In genomic region chr3:141491272-141491950, GRCm38 (mm10) we compare ENCODE assay signal across 8 mouse cellular contexts. TPM values are rescaled to one million over a fixed set of nuclear protein-coding genes. Genes with fewer than 3 reads are reported as not detected.
DNase-seq lines count a peak whose midpoint lies in the region; ATAC-seq and TF ChIP-seq lines count a peak whose summit lies in the region.

No protein-coding gene starts in this region.

- no peaks in the 10 kb centered on the region for H3K27me3 ChIP-seq in midbrain, embryonic 12.5 days
- H3K27me3 ChIP-seq in midbrain, embryonic 15.5 days (replicated peaks) = no peaks in the 10 kb centered on the region
- H3K27me3 ChIP-seq in hindbrain, postnatal 0 days (ENCODE audit: insufficient read depth, low read length) = no peaks in the 10 kb centered on the region
- H3K27me3 ChIP-seq in stomach, embryonic 16.5 days (ENCODE audit: control insufficient read depth, insufficient read depth, low read length) = no peaks in the 10 kb centered on the region

- no peak overlapping the region for H3K9ac ChIP-seq in midbrain, embryonic 12.5 days (replicated peaks)
- no peak overlapping the region for H3K9ac ChIP-seq in midbrain, embryonic 15.5 days
- H3K9ac ChIP-seq in hindbrain, postnatal 0 days (replicated peaks; ENCODE audit: low read length) = no peak overlapping the region
- no peak overlapping the region for H3K9ac ChIP-seq in stomach, embryonic 16.5 days (ENCODE audit: low read length)

- no peak for TF ChIP-seq CTCF in hindbrain, postnatal 0 days (IDR thresholded peaks at IDR 0.05; ENCODE audit: low read depth)

- H3K36me3 ChIP-seq in midbrain, embryonic 12.5 days = no peaks in the 10 kb centered on the region
- no peaks in the 10 kb centered on the region for H3K36me3 ChIP-seq in midbrain, embryonic 15.5 days (replicated peaks)
- H3K36me3 ChIP-seq in hindbrain, postnatal 0 days (ENCODE audit: insufficient read depth, low read length) = no peaks in the 10 kb centered on the region
- no peaks in the 10 kb centered on the region for H3K36me3 ChIP-seq in stomach, embryonic 16.5 days (ENCODE audit: control insufficient read depth, insufficient read depth, low read length)

- ATAC-seq in midbrain, embryonic 12.5 days (ENCODE audit: low FRiP score, low read depth) = no peak
- no peak for ATAC-seq in midbrain, embryonic 15.5 days (replicated peaks)
- ATAC-seq in hindbrain, postnatal 0 days = no peak
- ATAC-seq in stomach, embryonic 16.5 days (ENCODE audit: insufficient read depth, low FRiP score) = 0 out of 2 replicates have a peak, but pooled peaks have one; percentile 56

- DNase-seq in adrenal gland, adult 2 months = peak; percentile 26
- no peak for DNase-seq in adrenal gland, adult 8-10 months
- DNase-seq in hindbrain, postnatal 0 days (ENCODE audit: low spot score) = no peak
- DNase-seq in spleen, postnatal 14 days (ENCODE audit: low spot score in 2 of 2) = no peak
- DNase-seq in urinary bladder, adult 2 months (ENCODE audit: low spot score) = no peak

- H3K9me3 ChIP-seq in midbrain, embryonic 12.5 days = no peaks in the 10 kb centered on the region
- no peaks in the 10 kb centered on the region for H3K9me3 ChIP-seq in midbrain, embryonic 15.5 days
- no peaks in the 10 kb centered on the region for H3K9me3 ChIP-seq in hindbrain, postnatal 0 days (ENCODE audit: low read length)
- no peaks in the 10 kb centered on the region for H3K9me3 ChIP-seq in stomach, embryonic 16.5 days (replicated peaks; ENCODE audit: control insufficient read depth, low read length)

- 46% methylated on average over 5 of the region's 5 CpGs for WGBS in midbrain, embryonic 12.5 days
- 46% methylated on average over 5 of the region's 5 CpGs for WGBS in midbrain, embryonic 15.5 days
- 28% methylated on average over 5 of the region's 5 CpGs for WGBS in hindbrain, postnatal 0 days
- 40% methylated on average over 5 of the region's 5 CpGs for WGBS in stomach, embryonic 16.5 days

- H3K27ac ChIP-seq in midbrain, embryonic 12.5 days (replicated peaks) = 0 out of 2 replicates have a peak overlapping the region, but pooled peaks have one; percentile 22
- no peak overlapping the region for H3K27ac ChIP-seq in midbrain, embryonic 15.5 days
- H3K27ac ChIP-seq in hindbrain, postnatal 0 days = peak overlapping the region; percentile 20; the same call in 1 of the 2 replicates
- H3K27ac ChIP-seq in stomach, embryonic 16.5 days (ENCODE audit: low read length) = peak overlapping the region; percentile 39

- no peak overlapping the region for H3K4me3 ChIP-seq in midbrain, embryonic 12.5 days
- H3K4me3 ChIP-seq in midbrain, embryonic 15.5 days = no peak overlapping the region
- H3K4me3 ChIP-seq in hindbrain, postnatal 0 days (ENCODE audit: low read length) = no peak overlapping the region
- no peak overlapping the region for H3K4me3 ChIP-seq in stomach, embryonic 16.5 days (replicated peaks; ENCODE audit: low read length)

- H3K4me2 ChIP-seq in midbrain, embryonic 12.5 days (replicated peaks) = no peak overlapping the region
- H3K4me2 ChIP-seq in midbrain, embryonic 15.5 days = no peak overlapping the region
- 0 out of 2 replicates have a peak overlapping the region, but pooled peaks have one; percentile 13 for H3K4me2 ChIP-seq in hindbrain, postnatal 0 days (ENCODE audit: low read depth, low read length)
- no peak overlapping the region; the same call in 1 of the 2 replicates for H3K4me2 ChIP-seq in stomach, embryonic 16.5 days (ENCODE audit: low read depth, low read length)

- H3K4me1 ChIP-seq in midbrain, embryonic 12.5 days = peaks cover 4% of the 10 kb centered on the region
- peaks cover 7% of the 10 kb centered on the region for H3K4me1 ChIP-seq in midbrain, embryonic 15.5 days
- no peaks in the 10 kb centered on the region; the same call in 1 of the 2 replicates for H3K4me1 ChIP-seq in hindbrain, postnatal 0 days (ENCODE audit: insufficient read depth, low read length)
- H3K4me1 ChIP-seq in stomach, embryonic 16.5 days (ENCODE audit: control insufficient read depth, insufficient read depth, low read length) = 0 out of 2 replicates have a peak, but pooled peaks cover 3% of the 10 kb centered on the region

RNA-seq across cellular contexts. Expression of gene Unc5c, which starts 26.4 kb away (rescaled TPM):
- total RNA-seq in adrenal gland, adult 2 months (2021) = 1 to 10 TPM; 4.9 to 5.1 TPM
- 0.51 and 1.2 TPM in 2 replicates for polyA plus RNA-seq in adrenal gland, adult 2 months (2012; rRNA removed)
- total RNA-seq in adrenal gland, adult 8-10 months (2022) = 10 to 100 TPM in 2 of 4 experiments, 1 to 10 TPM in 2; 8.6 to 14.8 (median 11.3) TPM
- polyA plus RNA-seq in midbrain, embryonic 12.5 days (2016; fragmentation: Nextera tagmentation; extraction: Ambion mirVana) = 12.7 and 12.8 TPM in 2 replicates
- polyA plus RNA-seq in midbrain, embryonic 15.5 days (2015; fragmentation: Nextera tagmentation; extraction: Ambion mirVana) = 11.8 and 14.1 TPM in 2 replicates
- 92.4 and 106 TPM in 2 replicates for total RNA-seq in hindbrain, postnatal 0 days (2014; rRNA removed)
- 29.2 and 29.4 TPM in 2 replicates for polyA plus RNA-seq in hindbrain, postnatal 0 days (2015; fragmentation: Nextera tagmentation; extraction: Ambion mirVana)
- polyA plus RNA-seq in stomach, embryonic 16.5 days (2015; fragmentation: Nextera tagmentation; extraction: Ambion mirVana) = 3.8 and 4.3 TPM in 2 replicates
- 3.6 and 5.0 TPM in 2 replicates for polyA plus RNA-seq in urinary bladder, adult 2 months (2012; rRNA removed)
